Mouse (Mus musculus): Measurements from ENCODE around the gene Cdk5r2. TPM values are rescaled to one million over a fixed set of nuclear protein-coding genes. Genes with fewer than 3 reads are reported as not detected.

Cdk5r2 gene
- polyA plus RNA-seq, 1 experiment from 2014 or later, result 5.6 TPM

DNA sequence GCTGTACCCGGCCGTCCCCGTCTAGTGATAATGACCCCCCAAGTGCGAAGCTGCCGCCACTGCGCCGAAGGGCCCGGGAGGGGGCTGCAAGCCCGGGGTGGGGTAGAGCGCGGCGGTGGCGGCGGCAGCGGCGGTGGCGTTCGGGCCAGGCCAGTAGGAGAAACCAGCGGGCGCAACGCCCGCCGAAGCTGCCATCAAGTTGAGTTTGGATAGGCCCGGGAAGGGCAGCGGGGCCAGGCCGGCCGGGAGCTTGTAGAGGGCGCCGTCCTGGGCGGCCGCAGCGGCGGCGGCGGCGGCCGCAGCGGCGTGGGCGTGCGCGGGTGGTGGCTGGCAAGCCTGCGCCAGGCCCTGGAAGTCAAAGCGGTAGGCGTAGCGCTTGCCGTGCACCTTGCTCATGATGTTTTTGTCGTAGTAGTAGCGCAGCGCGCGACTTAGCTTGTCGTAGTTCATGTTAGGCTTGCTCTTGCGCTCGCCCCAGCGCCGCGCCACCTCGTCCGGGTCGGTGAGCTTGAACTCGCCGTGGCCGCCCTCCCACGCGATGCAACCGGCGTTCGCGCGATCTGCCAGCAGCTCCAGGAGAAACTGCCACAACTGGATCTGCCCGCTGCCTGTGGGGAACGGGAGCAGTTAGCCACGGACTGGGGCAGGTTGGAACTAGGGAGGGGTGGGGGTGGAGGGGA, 27.5 kb downstream of the Cdk5r2 start:
- peaks cover 28% of the 10 kb centered on the region for H3K4me1 ChIP-seq
- no peak overlapping the region for H3K27ac ChIP-seq (replicated peaks)
- H3K9me3 ChIP-seq, result no peaks in the 10 kb centered on the region
- H3K36me3 ChIP-seq, result no peaks in the 10 kb centered on the region
- 0 out of 2 replicates have a peak, but pooled peaks have one; percentile 47 for ATAC-seq (ENCODE audit: low FRiP score, low read depth)
- H3K9ac ChIP-seq (replicated peaks), result peak overlapping the region; percentile 50
- peak overlapping the region; percentile 42 for H3K4me3 ChIP-seq
- H3K4me2 ChIP-seq (replicated peaks), result peak overlapping the region; percentile 62
- peaks cover 92% of the 10 kb centered on the region for H3K27me3 ChIP-seq
- under 1% methylated on average over 67 of the region's 74 CpGs for WGBS

- Histone ChIP-seq H3K36me3 (no peaks in the 10 kb centered on the region), H3K27me3 (peaks cover 98% of the 10 kb centered on the region), H3K4me1 (peaks cover 28% of the 10 kb centered on the region), H3K4me2 (replicated peaks) (peak overlapping the region; percentile 62), H3K27ac (replicated peaks) (no peak overlapping the region), H3K9me3 (no peaks in the 10 kb centered on the region), H3K4me3 (peak overlapping the region; percentile 42), H3K9ac (replicated peaks) (no peak overlapping the region)
- no peak for ATAC-seq (ENCODE audit: low FRiP score, low read depth)
- WGBS, result 3% methylated on average over 8 of the region's 8 CpGs
Observed at GRCm38 (mm10) chr1:74882828-74883227, 28.1 kb downstream of the Cdk5r2 start.

DNA sequence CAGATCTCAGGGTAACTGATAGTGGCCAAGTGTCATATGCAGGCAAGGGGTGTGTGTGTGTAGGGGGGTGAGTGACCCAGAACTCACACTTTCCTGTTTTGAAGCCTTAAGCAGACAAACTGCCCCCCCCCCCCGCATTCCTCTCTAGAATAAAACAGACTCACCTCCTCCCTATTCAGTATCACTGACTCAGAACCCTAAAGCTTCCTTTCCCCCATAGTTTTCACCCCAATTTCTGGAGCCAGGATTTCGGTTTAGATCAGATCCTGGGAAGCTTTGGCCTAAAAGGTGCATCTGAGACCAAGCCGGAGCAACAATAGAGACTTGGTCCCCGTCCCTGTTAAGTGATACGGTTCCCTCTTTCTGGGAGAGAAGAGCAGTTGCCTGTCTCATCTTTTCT, 28.7 kb downstream of the Cdk5r2 start:
- Histone ChIP-seq H3K27ac (replicated peaks) (no peak overlapping the region), H3K9me3 (no peaks in the 10 kb centered on the region), H3K4me3 (no peak overlapping the region), H3K9ac (replicated peaks) (no peak overlapping the region), H3K4me2 (replicated peaks) (no peak overlapping the region), H3K27me3 (peaks cover 98% of the 10 kb centered on the region), H3K4me1 (peaks cover 28% of the 10 kb centered on the region), H3K36me3 (no peaks in the 10 kb centered on the region)
- no peak for ATAC-seq (ENCODE audit: low FRiP score, low read depth)
- 7% methylated on average over 5 of the region's 5 CpGs for WGBS

- no peak overlapping the region for H3K9ac ChIP-seq (replicated peaks)
- peak overlapping the region; percentile 25 for H3K4me3 ChIP-seq
- no peaks in the 10 kb centered on the region for H3K36me3 ChIP-seq
- H3K27ac ChIP-seq (replicated peaks), result no peak overlapping the region
- no peak for ATAC-seq (ENCODE audit: low FRiP score, low read depth)
- peak overlapping the region; percentile 49 for H3K4me2 ChIP-seq (replicated peaks)
- H3K4me1 ChIP-seq, result peaks cover 28% of the 10 kb centered on the region
- H3K9me3 ChIP-seq, result no peaks in the 10 kb centered on the region
- peaks cover 97% of the 10 kb centered on the region for H3K27me3 ChIP-seq
- under 1% methylated on average over 57 of the region's 57 CpGs for WGBS
Observed at GRCm38 (mm10) chr1:74884196-74885141, 29.7 kb downstream of the Cdk5r2 start.

DNA sequence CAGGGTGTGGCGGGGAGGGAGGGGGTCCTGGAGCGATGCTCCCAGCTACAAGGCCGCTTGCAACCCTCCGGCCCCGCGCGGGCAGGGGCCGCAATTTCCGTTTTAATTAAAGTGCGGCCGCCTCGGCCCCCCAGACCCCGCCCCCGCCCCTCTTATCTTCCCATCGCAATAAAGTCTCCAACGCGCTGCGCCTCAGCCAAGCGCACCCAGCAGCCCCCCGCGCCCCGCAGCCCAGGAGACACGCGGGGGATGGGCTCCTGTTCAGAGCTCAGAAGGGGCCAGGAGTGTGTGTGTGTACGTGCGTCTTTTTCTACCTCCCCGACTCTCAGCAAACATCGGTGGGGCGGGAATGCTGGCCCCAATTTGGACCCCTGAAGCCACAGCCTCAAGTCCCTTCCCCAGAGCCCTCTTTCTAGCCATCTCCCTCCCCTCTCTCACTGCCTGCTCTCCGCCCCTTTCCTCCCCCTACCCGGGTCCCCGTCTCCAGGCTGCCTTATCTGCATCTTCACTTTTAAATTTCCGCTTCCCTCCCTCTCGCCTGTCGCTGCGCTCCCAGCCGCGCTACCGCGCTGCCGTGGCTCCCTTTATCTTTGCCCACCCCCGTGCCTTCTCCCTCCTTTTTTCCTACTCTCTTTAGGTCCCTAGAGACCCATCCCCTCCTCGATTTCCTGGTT, 30.8 kb downstream of the Cdk5r2 start, which contains the start of gene Fev:
Fev (minus strand) TSS at position 51 of the 674 bp plus-strand sequence.
- 2% methylated on average over 36 of the region's 43 CpGs for WGBS
- H3K9me3 ChIP-seq, result no peaks in the 10 kb centered on the region
- no peak within 1 kb of the TSS for H3K9ac ChIP-seq (replicated peaks)
- peak within 1 kb of the TSS; percentile 25 for H3K4me3 ChIP-seq
- no peak for ATAC-seq (ENCODE audit: low FRiP score, low read depth)
- H3K27ac ChIP-seq (replicated peaks), result no peak within 1 kb of the TSS
- H3K4me2 ChIP-seq (replicated peaks), result peak within 1 kb of the TSS; percentile 49
- peaks cover 28% of the 10 kb centered on the region for H3K4me1 ChIP-seq
- no peaks in the 10 kb centered on the region for H3K36me3 ChIP-seq
- peaks cover 99% of the 10 kb centered on the region for H3K27me3 ChIP-seq

DNA sequence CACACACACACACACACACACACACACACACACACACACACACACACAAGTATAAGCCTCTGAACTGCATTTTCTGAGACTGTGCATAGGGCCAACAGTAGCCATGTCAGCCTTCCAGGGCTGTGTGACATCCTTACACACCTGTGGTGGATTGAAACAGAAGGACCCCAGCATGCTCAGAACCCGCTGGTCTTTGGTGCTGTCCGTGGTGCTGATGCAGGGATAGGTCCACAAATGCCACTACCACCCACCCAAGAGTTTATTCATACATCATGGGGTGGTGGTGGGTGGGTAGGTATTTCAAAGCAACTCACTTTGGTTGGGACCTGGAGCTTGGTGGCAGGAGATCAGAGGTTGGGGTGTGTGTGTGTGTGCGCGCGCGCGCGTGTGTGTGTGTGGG, 36.8 kb downstream of the Cdk5r2 start:
- Histone ChIP-seq H3K4me2 (replicated peaks) (no peak overlapping the region), H3K36me3 (no peaks in the 10 kb centered on the region), H3K4me1 (peaks cover 14% of the 10 kb centered on the region), H3K4me3 (no peak overlapping the region), H3K27me3 (peaks cover 99% of the 10 kb centered on the region), H3K9ac (replicated peaks) (no peak overlapping the region), H3K27ac (replicated peaks) (no peak overlapping the region), H3K9me3 (no peaks in the 10 kb centered on the region)
- no peak for ATAC-seq (ENCODE audit: low FRiP score, low read depth)
- WGBS, result 0% methylated on average over 2 of the region's 8 CpGs

DNA sequence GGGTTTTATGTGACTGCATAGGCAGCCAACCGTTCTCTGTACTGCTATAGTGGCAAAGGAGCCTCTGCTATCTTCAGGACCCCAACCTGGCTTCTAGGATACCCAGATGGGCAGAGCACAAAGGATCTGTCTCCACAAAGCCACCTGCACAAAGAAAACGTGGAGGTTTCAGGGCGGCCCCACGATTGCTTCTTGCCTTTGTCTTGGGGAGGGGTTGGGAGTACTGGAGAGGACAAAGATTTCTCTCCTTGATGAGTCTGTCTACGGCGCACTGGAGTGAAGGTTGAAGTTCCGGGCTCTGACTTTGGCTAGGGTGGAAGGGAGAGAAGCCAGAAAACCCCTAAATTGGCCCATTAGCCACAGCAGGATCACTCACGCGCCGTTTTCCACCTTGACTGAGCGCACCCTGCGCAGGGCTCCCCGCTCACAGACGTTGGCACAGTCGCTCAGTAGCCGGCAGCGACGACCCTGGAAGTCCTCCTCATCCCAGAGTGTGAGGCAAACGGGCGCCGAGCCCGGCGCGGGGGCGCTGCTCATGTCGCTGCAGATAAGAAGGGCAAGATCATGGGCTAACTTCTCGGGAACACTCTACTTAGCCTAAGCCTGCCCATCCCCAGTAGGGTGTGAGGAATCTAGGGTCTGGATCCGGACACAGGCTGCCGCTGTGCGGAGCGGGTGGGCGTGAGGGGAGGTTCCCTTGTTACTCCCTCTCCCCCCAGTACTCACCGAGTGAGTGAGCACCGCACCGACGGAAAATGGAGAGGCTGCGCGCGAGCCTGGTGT, 37.8 kb downstream of the Cdk5r2 start:
- ATAC-seq (ENCODE audit: low FRiP score, low read depth), result 0 out of 2 replicates have a peak, but pooled peaks have one; percentile 36
- WGBS, result 2% methylated on average over 39 of the region's 39 CpGs

GRCm38 (mm10) chr1:74893134-74893855, 38.6 kb downstream of the Cdk5r2 start, which contains the start of gene Cryba2:
TSS of gene Cryba2 (minus strand) at chr1:74893143.
- Histone ChIP-seq H3K27ac (replicated peaks) (no peak within 1 kb of the TSS), H3K27me3 (peaks cover 98% of the 10 kb centered on the region), H3K9ac (replicated peaks) (peak within 1 kb of the TSS; percentile 35; the same call in 1 of the 2 replicates), H3K36me3 (no peaks in the 10 kb centered on the region), H3K9me3 (no peaks in the 10 kb centered on the region), H3K4me1 (peaks cover 22% of the 10 kb centered on the region), H3K4me3 (peak within 1 kb of the TSS; percentile 26), H3K4me2 (replicated peaks) (peak within 1 kb of the TSS; percentile 48)
- 2% methylated on average over 25 of the region's 25 CpGs for WGBS
- peak; percentile 32; the same call in 1 of the 2 replicates for ATAC-seq (ENCODE audit: low FRiP score, low read depth)

More for the DNA sequence above, 37.8 kb downstream of the Cdk5r2 start:
- Histone ChIP-seq H3K9ac (replicated peaks) (peak overlapping the region; percentile 35; the same call in 1 of the 2 replicates), H3K27ac (replicated peaks) (no peak overlapping the region), H3K4me2 (replicated peaks) (peak overlapping the region; percentile 48), H3K4me3 (peak overlapping the region; percentile 26), H3K27me3 (peaks cover 99% of the 10 kb centered on the region), H3K36me3 (no peaks in the 10 kb centered on the region), H3K4me1 (peaks cover 16% of the 10 kb centered on the region), H3K9me3 (no peaks in the 10 kb centered on the region)

DNA sequence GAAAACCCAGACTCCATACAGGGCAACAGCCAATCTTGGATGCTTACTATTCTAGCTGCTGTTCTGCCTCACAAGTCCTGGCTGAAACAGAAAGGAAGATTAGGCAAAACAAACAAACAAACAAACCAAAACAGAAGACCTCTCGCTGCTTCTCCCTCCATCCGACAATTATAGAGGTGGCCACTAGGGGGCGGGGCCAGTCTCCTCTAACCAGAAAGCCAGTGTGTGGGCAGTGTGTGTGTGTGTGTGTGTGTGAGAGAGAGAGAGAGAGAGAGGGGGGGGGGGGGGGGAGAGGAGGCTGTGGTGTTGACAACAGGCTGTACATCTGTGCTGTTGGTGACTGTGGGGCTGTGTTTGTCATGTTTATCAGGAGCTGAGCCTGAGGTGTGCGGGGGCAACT, 40.2 kb downstream of the Cdk5r2 start:
- Histone ChIP-seq H3K9me3 (no peaks in the 10 kb centered on the region), H3K9ac (replicated peaks) (no peak overlapping the region), H3K4me1 (peaks cover 27% of the 10 kb centered on the region), H3K27ac (replicated peaks) (no peak overlapping the region), H3K4me2 (replicated peaks) (no peak overlapping the region), H3K36me3 (no peaks in the 10 kb centered on the region), H3K27me3 (peaks cover 99% of the 10 kb centered on the region), H3K4me3 (no peak overlapping the region)
- WGBS, result 16% methylated on average over 4 of the region's 4 CpGs
- ATAC-seq (ENCODE audit: low FRiP score, low read depth), result no peak

- no peak for ATAC-seq (ENCODE audit: low FRiP score, low read depth)
- H3K4me3 ChIP-seq, result no peak overlapping the region
- H3K4me1 ChIP-seq, result peaks cover 31% of the 10 kb centered on the region
- H3K4me2 ChIP-seq (replicated peaks), result no peak overlapping the region
- WGBS, result 1% methylated on average over 7 of the region's 7 CpGs
- H3K9ac ChIP-seq (replicated peaks), result no peak overlapping the region; the same call in 1 of the 2 replicates
- H3K36me3 ChIP-seq, result no peaks in the 10 kb centered on the region
- H3K27ac ChIP-seq (replicated peaks), result no peak overlapping the region
- peaks cover 99% of the 10 kb centered on the region for H3K27me3 ChIP-seq
- no peaks in the 10 kb centered on the region for H3K9me3 ChIP-seq
Observed at GRCm38 (mm10) chr1:74897976-74898375, 43.2 kb downstream of the Cdk5r2 start.

Data from midbrain, embryonic 12.5 days (tissue).